Mouse (Mus musculus): ENCODE measurements at regions not wholly inside any gene's neighbourhood (a gene's known extent, or its start where the extent isn't known, plus 50 kb on each side); places are given as distances from the start of the nearest gene placed in this dataset.

DNA sequence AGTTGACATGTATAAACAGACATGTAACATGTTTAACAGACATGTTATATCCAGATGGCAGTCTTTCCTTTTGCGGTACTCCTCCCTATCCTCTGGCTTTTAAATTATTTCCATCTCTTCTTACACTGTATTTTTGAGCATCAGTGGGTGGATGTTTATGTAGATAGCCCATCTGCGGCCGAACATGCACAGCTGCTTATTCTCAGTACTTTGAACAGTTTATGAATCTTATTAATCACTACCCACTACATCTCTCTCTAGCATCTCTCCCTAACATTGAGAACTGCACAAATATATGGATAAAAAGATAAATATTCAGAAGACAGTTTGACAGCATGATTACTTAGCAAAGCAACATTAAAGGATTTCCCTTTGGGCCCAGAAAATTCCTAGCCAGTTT is 212.8 kb upstream of the Dnajc24 start:
- no peak for TF ChIP-seq CTCF (IDR thresholded peaks at IDR 0.05; ENCODE audit: borderline replicate concordance, extremely low read depth, insufficient read depth, insufficient read length)
- no peak for TF ChIP-seq POLR2A (IDR thresholded peaks at IDR 0.05; ENCODE audit: borderline replicate concordance, extremely low read depth, insufficient read depth, insufficient read length, poor library complexity, severe bottlenecking)
